Comparison of ENCODE assay signal across 10 mouse cellular contexts in the genomic region with DNA sequence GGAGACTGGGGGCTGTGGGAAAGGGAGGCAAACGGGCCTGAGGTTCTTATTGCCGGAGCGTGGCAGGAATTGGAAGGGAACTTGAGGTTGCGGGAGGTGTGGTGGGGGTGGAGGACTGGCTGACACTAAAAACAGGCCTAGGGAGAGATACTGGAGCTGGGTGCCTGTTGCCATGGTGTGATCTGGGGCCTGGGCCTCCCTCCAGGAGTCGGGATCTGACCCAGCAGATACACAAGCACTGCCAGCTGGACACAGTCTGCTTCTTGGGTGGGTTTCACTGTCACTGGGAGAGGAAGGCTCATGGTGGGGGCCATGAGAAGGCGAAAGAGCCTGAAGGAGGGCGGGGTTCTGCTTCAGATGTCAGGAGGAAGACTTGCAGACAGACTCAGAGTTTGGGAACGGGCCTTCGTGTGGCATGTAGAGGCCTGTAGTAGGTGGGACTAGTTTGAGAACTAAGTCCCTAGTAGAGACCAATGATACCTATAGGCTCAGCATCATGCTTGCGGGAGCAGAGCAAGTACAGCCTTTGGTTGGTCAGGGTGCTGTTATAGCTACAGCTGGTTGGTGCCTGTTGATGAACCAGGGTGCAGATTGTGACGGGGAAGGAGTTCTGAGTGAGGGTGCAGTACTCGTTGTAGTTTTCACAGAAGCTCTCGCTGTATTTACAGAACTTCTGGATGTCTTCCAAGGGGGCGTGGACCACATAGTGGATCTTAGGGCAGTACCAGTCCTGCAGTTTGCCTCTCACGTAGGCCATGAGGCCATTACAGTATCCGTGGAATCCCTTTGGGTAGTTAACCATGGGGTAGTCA. TPM values are rescaled to one million over a fixed set of nuclear protein-coding genes. Genes with fewer than 3 reads are reported as not detected.
DNase-seq lines count a peak whose midpoint lies in the region; ATAC-seq lines count a peak whose summit lies in the region.
"Had no signal": no experiment of that assay in that cellular context is flagged by ENCODE, and none has a peak within 500 bp of the region (broad histone marks: within the 10 kb centered on the region; RNA-seq: fewer than 3 reads in every experiment).

No protein-coding gene starts in this region.

- H3K4me3 ChIP-seq in forebrain, embryonic 15.5 days: no peak overlapping the region
- H3K4me3 ChIP-seq in forebrain, embryonic 10.5 days: no peak overlapping the region

- 69% methylated on average over 16 of the region's 16 CpGs for WGBS in forebrain, embryonic 15.5 days
- WGBS in forebrain, embryonic 10.5 days: 90% methylated on average over 16 of the region's 16 CpGs

- intact Hi-C loops in gastrocnemius, postnatal 36 days (cut with DNase I): no loop called here

- H3K9me3 ChIP-seq in forebrain, embryonic 15.5 days: no peaks in the 10 kb centered on the region
- no peaks in the 10 kb centered on the region for H3K9me3 ChIP-seq in forebrain, embryonic 10.5 days

- ATAC-seq in forebrain, embryonic 15.5 days (replicated peaks): peak; percentile 49; the same call in 1 of the 2 replicates

- H3K36me3 ChIP-seq in forebrain, embryonic 15.5 days: no peaks in the 10 kb centered on the region
- H3K36me3 ChIP-seq in forebrain, embryonic 10.5 days (replicated peaks): no peaks in the 10 kb centered on the region

- H3K9ac ChIP-seq in forebrain, embryonic 15.5 days (replicated peaks): no peak overlapping the region

- no peak overlapping the region for H3K27ac ChIP-seq in forebrain, embryonic 15.5 days (replicated peaks)
- H3K27ac ChIP-seq in forebrain, embryonic 10.5 days: no peak overlapping the region

- no peak overlapping the region for H3K4me2 ChIP-seq in forebrain, embryonic 15.5 days (replicated peaks)

- no peaks in the 10 kb centered on the region for H3K27me3 ChIP-seq in forebrain, embryonic 15.5 days
- no peaks in the 10 kb centered on the region for H3K27me3 ChIP-seq in forebrain, embryonic 10.5 days (ENCODE audit: poor library complexity, severe bottlenecking)

- DNase-seq in forebrain, embryonic 10.5 days (ENCODE audit: extremely low spot score, low spot score): no peak
- peak; percentile 48 for DNase-seq in brain, adult 2 months (ENCODE audit: low read depth, low spot score)
- DNase-seq in gastrocnemius, postnatal 36 days: peak; percentile 70 to 74
- peak; percentile 60 to 75 for DNase-seq in layer of hippocampus, postnatal 36 days
- peak; percentile 50 for DNase-seq in ovary, postnatal 14 days (ENCODE audit: low spot score)
- DNase-seq in MN1 (ENCODE audit: low spot score): no peak
- DNase-seq in thymus, adult 18-20 months: no peak

- peaks cover 8% of the 10 kb centered on the region; the same call in 1 of the 2 replicates for H3K4me1 ChIP-seq in forebrain, embryonic 15.5 days
- no peaks in the 10 kb centered on the region for H3K4me1 ChIP-seq in forebrain, embryonic 10.5 days

RNA-seq across cellular contexts. Expression of a gene that starts 0.6 kb away (rescaled TPM):
- polyA plus RNA-seq in forebrain, embryonic 15.5 days (2015; fragmentation: Nextera tagmentation; extraction: Ambion mirVana): not detected in 2 replicates
- polyA plus RNA-seq in forebrain, embryonic 10.5 days (2016; fragmentation: Nextera tagmentation; extraction: Ambion mirVana): not detected in 2 replicates
- total RNA-seq in gastrocnemius, postnatal 36 days (2021): not detected
- total RNA-seq in layer of hippocampus, postnatal 36 days (2021): not detected
- polyA plus RNA-seq: large intestine, adult 2 months; spleen, adult 2 months had no signal

RNA-seq across cellular contexts. Expression of a gene that starts 3.7 kb away (rescaled TPM):
- not detected in 2 replicates for polyA plus RNA-seq in forebrain, embryonic 15.5 days (2015; fragmentation: Nextera tagmentation; extraction: Ambion mirVana)
- not detected in 2 replicates for polyA plus RNA-seq in forebrain, embryonic 10.5 days (2016; fragmentation: Nextera tagmentation; extraction: Ambion mirVana)
- total RNA-seq in gastrocnemius, postnatal 36 days (2021): not detected
- not detected for total RNA-seq in layer of hippocampus, postnatal 36 days (2021)
- polyA plus RNA-seq: large intestine, adult 2 months; spleen, adult 2 months had no signal

RNA-seq across cellular contexts. Expression of a gene that starts 8.0 kb away (rescaled TPM):
- polyA plus RNA-seq in forebrain, embryonic 15.5 days (2015; fragmentation: Nextera tagmentation; extraction: Ambion mirVana): 152 TPM in 2 replicates
- polyA plus RNA-seq in forebrain, embryonic 10.5 days (2016; fragmentation: Nextera tagmentation; extraction: Ambion mirVana): 9.0 and 9.1 TPM in 2 replicates
- total RNA-seq in gastrocnemius, postnatal 36 days (2021): 1,000 to 10,000 TPM; 1,350 to 1,506 TPM
- 100 to 1,000 TPM; 824 to 861 TPM for total RNA-seq in layer of hippocampus, postnatal 36 days (2021)

RNA-seq across cellular contexts. Expression of a gene that starts 29.3 kb away (rescaled TPM):
- 1.8 and 1.9 TPM in 2 replicates for polyA plus RNA-seq in forebrain, embryonic 15.5 days (2015; fragmentation: Nextera tagmentation; extraction: Ambion mirVana)
- polyA plus RNA-seq in forebrain, embryonic 10.5 days (2016; fragmentation: Nextera tagmentation; extraction: Ambion mirVana): 0.50 and 0.77 TPM in 2 replicates
- under 1 TPM; 0.20 to 0.51 TPM for total RNA-seq in gastrocnemius, postnatal 36 days (2021)
- total RNA-seq in layer of hippocampus, postnatal 36 days (2021): 10 to 100 TPM in 1 of 2 experiments, 1 to 10 TPM in 1; 8.1 to 11.0 TPM

RNA-seq across cellular contexts. Expression of a gene that starts 37.3 kb away (rescaled TPM):
- 85.5 and 85.7 TPM in 2 replicates for polyA plus RNA-seq in forebrain, embryonic 15.5 days (2015; fragmentation: Nextera tagmentation; extraction: Ambion mirVana)
- polyA plus RNA-seq in forebrain, embryonic 10.5 days (2016; fragmentation: Nextera tagmentation; extraction: Ambion mirVana): 43.3 and 59.9 TPM in 2 replicates
- total RNA-seq in gastrocnemius, postnatal 36 days (2021): 10 to 100 TPM; 11.7 to 14.4 TPM
- 10 to 100 TPM; 40.8 to 50.5 TPM for total RNA-seq in layer of hippocampus, postnatal 36 days (2021)

Comparison
In these comparisons a context has a peak if more than half of its experiments do, and no peak if none do; other contexts are left out.
1. DNase-seq: peak in brain, adult 2 months (single experiment), gastrocnemius, postnatal 36 days (2 of 2), layer of hippocampus, postnatal 36 days (2 of 2) and ovary, postnatal 14 days (single experiment); none in forebrain, embryonic 10.5 days (single experiment), MN1 (single experiment) and thymus, adult 18-20 months (0 of 2).